Mouse (Mus musculus): ENCODE measurements around the gene Olfr1020.

Olfr1020 gene

GRCm38 (mm10) chr2:85846730-85847129 is at the start of gene Olfr1020:
TSS of gene Olfr1020 (plus strand) at chr2:85847030.
- DNase-seq (ENCODE audit: low spot score) = no peak

GRCm38 (mm10) chr2:85802444-85802843 is 44.4 kb upstream of the Olfr1020 start, which contains the start of gene Olfr1016:
TSS of gene Olfr1016 (minus strand) at chr2:85802544.
- no peak for DNase-seq (ENCODE audit: low spot score)

DNA sequence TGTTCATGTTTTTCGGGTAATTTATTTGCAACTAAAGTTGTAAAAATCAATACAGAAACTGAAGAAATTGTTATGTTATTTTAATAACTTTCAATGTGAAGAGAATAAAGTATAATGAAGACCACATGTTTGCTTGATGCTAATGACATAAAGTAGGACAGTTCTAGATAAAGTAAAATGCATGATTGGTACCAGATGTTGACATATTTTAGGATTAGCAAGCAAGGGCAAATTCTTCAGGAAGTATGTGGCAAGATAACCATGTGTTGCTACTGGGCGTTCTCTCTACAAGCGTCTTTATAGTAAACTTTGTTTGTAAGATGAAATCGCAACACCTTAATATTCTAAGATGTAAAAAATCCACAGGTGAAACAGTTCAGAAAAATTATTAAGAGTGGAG is 42.3 kb upstream of the Olfr1020 start:
- no peak for DNase-seq (ENCODE audit: low spot score)

- no peak for DNase-seq (ENCODE audit: low spot score)
Measured at GRCm38 (mm10) chr2:85818179-85818578, 28.7 kb upstream of the Olfr1020 start, which contains the start of gene Olfr1018. TSS of gene Olfr1018 (plus strand) at chr2:85818479.

DNA sequence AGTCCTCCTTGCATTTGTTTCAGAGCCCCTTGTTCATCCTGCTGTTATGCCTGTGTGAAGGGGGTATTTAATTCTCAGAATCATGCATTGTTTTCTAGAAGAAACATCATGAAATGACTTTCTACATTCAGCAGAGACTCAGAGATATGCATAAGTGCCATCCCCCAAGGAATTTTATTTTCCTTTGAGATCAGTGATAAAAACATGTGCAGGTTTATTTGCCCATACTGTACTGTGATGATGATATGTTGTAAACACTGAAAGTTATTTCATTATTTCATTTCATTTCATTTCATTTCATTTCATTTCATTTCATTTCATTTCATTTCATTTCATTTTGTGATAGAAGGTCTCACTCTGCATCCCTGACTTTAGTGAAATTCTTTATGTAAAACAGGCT is 1.4 kb upstream of the Olfr1020 start, which contains the start of gene Olfr1019:
TSS of gene Olfr1019 (minus strand) at position 101 of the 400 bp plus-strand sequence.
- DNase-seq (ENCODE audit: low spot score) = no peak

DNA sequence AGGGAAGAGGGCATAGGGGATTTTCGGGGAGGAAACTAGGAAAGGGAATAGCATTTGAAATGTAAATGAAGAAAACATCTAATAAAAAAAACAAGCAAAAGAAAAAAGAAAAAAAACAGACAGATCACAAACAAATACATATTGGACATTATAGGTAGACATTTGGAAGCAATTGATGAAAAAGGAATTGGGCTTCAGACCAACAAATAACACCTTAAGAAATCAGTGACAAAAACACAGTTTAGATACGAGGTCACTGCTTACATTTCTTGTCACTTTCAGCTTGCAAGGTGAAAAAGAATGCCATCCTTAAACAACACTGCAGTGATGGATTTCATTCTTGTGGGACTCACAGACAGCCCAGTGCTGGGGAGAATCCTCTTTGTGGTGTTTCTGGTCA is 21.5 kb downstream of the Olfr1020 start, which contains the start of gene Olfr1022:
TSS of gene Olfr1022 (plus strand) at position 301 of the 400 bp plus-strand sequence.
- no peak for DNase-seq (ENCODE audit: low spot score)

DNA sequence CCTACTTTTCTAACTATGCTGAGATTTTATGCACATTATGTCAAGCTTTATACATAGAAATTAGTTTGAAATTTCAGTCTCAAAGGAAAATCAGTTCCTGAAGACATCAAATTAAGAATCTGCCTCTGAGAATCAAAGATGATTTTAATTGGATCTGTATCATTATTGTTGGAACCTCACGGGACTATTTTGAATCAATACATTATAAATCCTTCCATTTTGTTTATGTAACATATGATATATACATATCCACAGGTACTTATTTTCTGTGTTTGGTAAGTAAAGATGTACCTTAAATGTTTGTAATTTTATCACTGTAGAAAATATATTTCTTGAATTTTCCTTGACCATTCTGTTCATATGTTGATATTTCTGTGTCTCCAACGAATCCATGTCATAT is 38.5 kb downstream of the Olfr1020 start, which contains the start of gene Olfr1023:
TSS of gene Olfr1023 (plus strand) at position 301 of the 400 bp plus-strand sequence.
- DNase-seq (ENCODE audit: low spot score) = no peak

Measured in ovary, postnatal 36 days (tissue).